Mouse (Mus musculus): Measurements from ENCODE around the gene Cdh13. TPM values are rescaled to one million over a fixed set of nuclear protein-coding genes. Genes with fewer than 3 reads are reported as not detected.

Cdh13 gene
- polyA plus RNA-seq (2012; rRNA removed) = 0.10 and 0.17 TPM in 2 replicates

GRCm38 (mm10) chr8:118283600-118284111 is at the start of gene Cdh13:
Gene Cdh13 (plus strand): TSS chr8:118283733.

GRCm38 (mm10) chr8:119344190-119344856 is 1060.8 kb downstream of the Cdh13 start, which contains the start of gene Hsbp1:
Gene Hsbp1 (plus strand): TSS chr8:119344488.

Measured in liver, embryonic 14 days (tissue).